Mouse (Mus musculus) myocyte (in vitro differentiated cells): ENCODE results near the gene Olfr1394. TPM values are rescaled to one million over a fixed set of nuclear protein-coding genes. Genes with fewer than 3 reads are reported as not detected.

Source experiments
- H3K27me3 ChIP-seq: one replicate; pipeline ENCODE4 v1.6.1; 2011; ENCODE audit not compliant: control insufficient read depth, insufficient read depth, insufficient read length
- H3K36me3 ChIP-seq: one replicate; pipeline ENCODE4 v1.6.1; 2011; ENCODE audit not compliant: control insufficient read depth, insufficient read depth
- H3K4me2 ChIP-seq: one replicate; pipeline ENCODE4 v1.6.1; 2011; ENCODE audit warnings: low read depth, control low read depth
- H3K4me3 ChIP-seq: one replicate; pipeline ENCODE4 v1.5.1; 2011; ENCODE audit warnings: mild to moderate bottlenecking, control low read depth, moderate library complexity
- H3K79me2 ChIP-seq: one replicate; pipeline ENCODE4 v1.6.1; 2011; ENCODE audit not compliant: control insufficient read depth, insufficient read depth
- H3ac ChIP-seq: one replicate; pipeline ENCODE4 v1.6.1; 2011; ENCODE audit not compliant: control insufficient read depth, insufficient read length
- CEBPB ChIP-seq: IDR thresholded peaks from 2 replicates; pipeline ENCODE4 v1.6.1; 2011; ENCODE audit warnings: mild to moderate bottlenecking, moderate library complexity; ENCODE audit not compliant: poor library complexity, insufficient read depth, severe bottlenecking
- E2F4 ChIP-seq: IDR thresholded peaks from one replicate; pipeline ENCODE4 v1.6.1; 2011; ENCODE audit warnings: mild to moderate bottlenecking, control low read depth, moderate library complexity; ENCODE audit not compliant: insufficient read depth
- MAX ChIP-seq: IDR thresholded peaks from one replicate; pipeline ENCODE4 v1.6.1; 2011; ENCODE audit warnings: low read depth, mild to moderate bottlenecking, control low read depth
- MYOD1 ChIP-seq, 3 experiments: IDR thresholded peaks; one replicate each; pipeline ENCODE4 v1.6.1; 2011; ENCODE audit warnings: control low read depth in 2 of 3, low read depth in 2 of 3, mild to moderate bottlenecking in 2 of 3, moderate library complexity in 1 of 3; ENCODE audit not compliant: insufficient read length in 2 of 3, control insufficient read depth in 1 of 3
- MYOG ChIP-seq, 3 experiments: IDR thresholded peaks; one replicate each; pipeline ENCODE4 v1.6.1; 2011; ENCODE audit warnings: control low read depth in 2 of 3, low read depth in 2 of 3, mild to moderate bottlenecking in 2 of 3; ENCODE audit not compliant: insufficient read length in 2 of 3, control insufficient read depth in 1 of 3, insufficient read depth in 1 of 3
- POLR2A ChIP-seq: IDR thresholded peaks from one replicate; pipeline ENCODE4 v1.6.1; 2011; ENCODE audit warnings: low read depth, mild to moderate bottlenecking, control low read depth, moderate library complexity; ENCODE audit not compliant: insufficient read length
- POLR2AphosphoS2 ChIP-seq: IDR thresholded peaks from one replicate; pipeline ENCODE4 v1.6.1; 2011; ENCODE audit warnings: low read depth, control low read depth; ENCODE audit not compliant: insufficient read length
- REST ChIP-seq: IDR thresholded peaks from one replicate; pipeline ENCODE4 v1.6.1; 2011; ENCODE audit warnings: mild to moderate bottlenecking, control low read depth, moderate library complexity; ENCODE audit not compliant: insufficient read depth, insufficient read length
- SRF ChIP-seq: IDR thresholded peaks from one replicate; pipeline ENCODE4 v1.6.1; 2011; ENCODE audit warnings: low read depth; ENCODE audit not compliant: control insufficient read depth, insufficient read length
- TCF12 ChIP-seq: IDR thresholded peaks from one replicate; pipeline ENCODE4 v1.6.1; 2011; ENCODE audit warnings: mild to moderate bottlenecking, control low read depth; ENCODE audit not compliant: poor library complexity, insufficient read depth, severe bottlenecking
- TCF3 ChIP-seq: IDR thresholded peaks from one replicate; pipeline ENCODE4 v1.6.1; 2011; ENCODE audit warnings: low read depth, control low read depth; ENCODE audit not compliant: insufficient read length
- USF1 ChIP-seq: IDR thresholded peaks from one replicate; pipeline ENCODE4 v1.6.1; 2011; ENCODE audit warnings: low read depth, mild to moderate bottlenecking, control low read depth, moderate library complexity
- polyA plus RNA-seq: library from polyadenylated mRNA; unstranded; fragments of >200 nt; fragmentation: generic; extraction: Trizol; gene quantifications from one replicate; pipeline ENCODE4 v1.2.1, GENCODE M21; 2012; ENCODE audit warnings: missing spikeins

Gene Olfr1394
- polyA plus RNA-seq = not detected

DNA sequence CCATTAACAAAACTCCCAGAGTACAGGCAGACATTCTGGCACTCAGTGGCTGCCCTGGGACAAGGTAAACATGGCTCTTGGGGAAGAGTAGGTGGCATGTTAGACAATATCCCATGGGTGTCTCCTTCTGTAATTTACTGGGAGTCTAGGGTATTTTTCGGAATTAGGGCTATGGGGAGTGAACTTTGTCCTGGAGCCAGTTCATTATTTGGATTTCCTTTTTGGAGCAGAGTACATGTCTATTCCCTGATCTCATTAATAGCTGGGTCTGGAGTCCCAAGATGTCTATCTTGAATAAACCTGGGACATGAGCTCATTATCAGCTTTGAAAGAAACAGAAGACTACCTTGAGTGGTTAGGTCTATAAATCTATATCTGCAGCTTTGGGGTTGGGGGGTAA is at the start of gene Olfr1394:
Olfr1394 (plus strand) TSS at position 301 of the 400 bp plus-strand sequence.
- H3K79me2 ChIP-seq = no peaks in the 10 kb centered on the region
- H3K4me2 ChIP-seq = no peak within 1 kb of the TSS
- peaks cover 12% of the 10 kb centered on the region for H3K27me3 ChIP-seq
- H3ac ChIP-seq = no peak within 1 kb of the TSS
- H3K4me3 ChIP-seq = no peak within 1 kb of the TSS
- no peak for TF ChIP-seq MAX
- TF ChIP-seq REST = no peak
- no peak for TF ChIP-seq E2F4
- TF ChIP-seq POLR2A = no peak
- no peak for TF ChIP-seq TCF3
- TF ChIP-seq MYOG (IDR thresholded peaks at IDR 0.05; ENCODE audit: control insufficient read depth in 1 of 3, insufficient read depth in 1 of 3, insufficient read length in 2 of 3, low read depth in 2 of 3) = no peak
- no peak for TF ChIP-seq MYOD1 (IDR thresholded peaks at IDR 0.05; ENCODE audit: control insufficient read depth in 1 of 3, insufficient read length in 2 of 3, low read depth in 2 of 3)
- no peak for TF ChIP-seq TCF12
- TF ChIP-seq USF1 = no peak
- TF ChIP-seq SRF = no peak
- no peak for TF ChIP-seq POLR2AphosphoS2
- no peak for TF ChIP-seq CEBPB
- H3K36me3 ChIP-seq = no peaks in the 10 kb centered on the region

- H3ac ChIP-seq = no peak overlapping the region
- no peaks in the 10 kb centered on the region for H3K79me2 ChIP-seq
- no peaks in the 10 kb centered on the region for H3K36me3 ChIP-seq
- TF ChIP-seq SRF (no peak), TCF3 (no peak), MYOD1 (IDR thresholded peaks at IDR 0.05; ENCODE audit: control insufficient read depth in 1 of 3, insufficient read length in 2 of 3, low read depth in 2 of 3) (no peak), CEBPB (no peak), E2F4 (no peak), MAX (no peak), MYOG (IDR thresholded peaks at IDR 0.05; ENCODE audit: control insufficient read depth in 1 of 3, insufficient read depth in 1 of 3, insufficient read length in 2 of 3, low read depth in 2 of 3) (no peak), POLR2AphosphoS2 (no peak), REST (no peak), USF1 (no peak), POLR2A (no peak), TCF12 (no peak)
- no peaks in the 10 kb centered on the region for H3K27me3 ChIP-seq
- H3K4me3 ChIP-seq = no peak overlapping the region
- no peak overlapping the region for H3K4me2 ChIP-seq
Measured at GRCm38 (mm10) chr11:49105752-49106151, 48.4 kb upstream of the Olfr1394 start.

GRCm38 (mm10) chr11:49107650-49108537 is 46.3 kb upstream of the Olfr1394 start:
- Histone ChIP-seq H3ac (no peak overlapping the region), H3K36me3 (no peaks in the 10 kb centered on the region), H3K27me3 (no peaks in the 10 kb centered on the region), H3K4me2 (no peak overlapping the region), H3K79me2 (no peaks in the 10 kb centered on the region), H3K4me3 (no peak overlapping the region)
- TF ChIP-seq MYOD1 (IDR thresholded peaks at IDR 0.05; ENCODE audit: control insufficient read depth in 1 of 3, insufficient read length in 2 of 3, low read depth in 2 of 3) (no peak), POLR2A (no peak), CEBPB (no peak), MAX (no peak), POLR2AphosphoS2 (no peak), MYOG (IDR thresholded peaks at IDR 0.05; ENCODE audit: control insufficient read depth in 1 of 3, insufficient read depth in 1 of 3, insufficient read length in 2 of 3, low read depth in 2 of 3) (no peak), E2F4 (no peak), TCF3 (no peak), SRF (no peak), REST (no peak), TCF12 (no peak), USF1 (no peak)

GRCm38 (mm10) chr11:49108833-49109232 is 45.3 kb upstream of the Olfr1394 start:
- no peak overlapping the region for H3K4me2 ChIP-seq
- TF ChIP-seq TCF3 = no peak
- no peak for TF ChIP-seq MYOG (IDR thresholded peaks at IDR 0.05; ENCODE audit: control insufficient read depth in 1 of 3, insufficient read depth in 1 of 3, insufficient read length in 2 of 3, low read depth in 2 of 3)
- TF ChIP-seq CEBPB = no peak
- TF ChIP-seq SRF = no peak
- no peak for TF ChIP-seq E2F4
- TF ChIP-seq TCF12 = no peak
- TF ChIP-seq MYOD1 (IDR thresholded peaks at IDR 0.05; ENCODE audit: control insufficient read depth in 1 of 3, insufficient read length in 2 of 3, low read depth in 2 of 3) = no peak
- no peak for TF ChIP-seq POLR2AphosphoS2
- TF ChIP-seq REST = no peak
- no peak for TF ChIP-seq MAX
- TF ChIP-seq USF1 = no peak
- no peak for TF ChIP-seq POLR2A
- no peak overlapping the region for H3ac ChIP-seq
- H3K4me3 ChIP-seq = no peak overlapping the region
- H3K27me3 ChIP-seq = no peaks in the 10 kb centered on the region
- no peaks in the 10 kb centered on the region for H3K36me3 ChIP-seq
- H3K79me2 ChIP-seq = no peaks in the 10 kb centered on the region
